Comparison of ENCODE assay signal across 27 mouse cellular contexts in genomic region chr13:113682821-113683220, GRCm38 (mm10). TPM values are rescaled to one million over a fixed set of nuclear protein-coding genes. Genes with fewer than 3 reads are reported as not detected.
DNase-seq lines count a peak whose midpoint lies in the region; ATAC-seq lines count a peak whose summit lies in the region.
"Had no signal": no experiment of that assay in that cellular context is flagged by ENCODE, and none has a peak within 500 bp of the region (broad histone marks: within the 10 kb centered on the region; RNA-seq: fewer than 3 reads in every experiment).

No protein-coding gene starts in this region.

- no peaks in the 10 kb centered on the region for H3K27me3 ChIP-seq in embryonic facial prominence, embryonic 13.5 days
- H3K27me3 ChIP-seq in embryonic facial prominence, embryonic 10.5 days (replicated peaks; ENCODE audit: low read depth, poor library complexity, severe bottlenecking), result no peaks in the 10 kb centered on the region
- H3K27me3 ChIP-seq in kidney, embryonic 16.5 days (ENCODE audit: insufficient read depth, low read length), result no peaks in the 10 kb centered on the region
- H3K27me3 ChIP-seq in intestine, embryonic 16.5 days (replicated peaks; ENCODE audit: control insufficient read depth, insufficient read depth, low read length), result no peaks in the 10 kb centered on the region
- H3K27me3 ChIP-seq: forebrain, embryonic 12.5 days; heart, embryonic 13.5 days; hindbrain, embryonic 12.5 days; hindbrain, embryonic 15.5 days had no signal

- DNase-seq in embryonic facial prominence, embryonic 10.5 days (ENCODE audit: low spot score), result no peak
- DNase-seq in kidney, adult 18-20 months, result no peak
- DNase-seq in right cerebral cortex, postnatal 14 days, result peak; percentile 16
- DNase-seq in right cerebral cortex, adult 2 months (ENCODE audit: low spot score in 2 of 2), result no peak
- DNase-seq: adrenal gland, adult 8-10 months; adrenal gland, postnatal 25 days; cerebellum, adult 11-12 months; cerebellum, adult 8-10 months; cerebellum, postnatal 10 days; cerebellum, postnatal 36 days; embryo, embryonic 11 days; gastrocnemius, postnatal 10 days; gastrocnemius, postnatal 36 days; heart, adult 2 months; heart, postnatal 14 days; heart, postnatal 4 days had no signal

- H3K9me3 ChIP-seq in embryonic facial prominence, embryonic 13.5 days, result no peaks in the 10 kb centered on the region
- H3K9me3 ChIP-seq in embryonic facial prominence, embryonic 10.5 days, result peaks cover 8% of the 10 kb centered on the region; the same call in 1 of the 2 replicates
- no peaks in the 10 kb centered on the region; the same call in 1 of the 2 replicates for H3K9me3 ChIP-seq in kidney, embryonic 16.5 days (ENCODE audit: low read length)
- H3K9me3 ChIP-seq in intestine, embryonic 16.5 days (ENCODE audit: control insufficient read depth, low read length), result 0 out of 2 replicates have a peak, but pooled peaks cover 4% of the 10 kb centered on the region
- H3K9me3 ChIP-seq: forebrain, embryonic 12.5 days; hindbrain, embryonic 12.5 days; hindbrain, embryonic 15.5 days had no signal

- no peak overlapping the region for H3K4me2 ChIP-seq in embryonic facial prominence, embryonic 13.5 days
- no peak overlapping the region for H3K4me2 ChIP-seq in kidney, embryonic 16.5 days (replicated peaks; ENCODE audit: low read depth, low read length)
- no peak overlapping the region for H3K4me2 ChIP-seq in intestine, embryonic 16.5 days (ENCODE audit: low read depth, low read length)
- H3K4me2 ChIP-seq: forebrain, embryonic 12.5 days; heart, embryonic 13.5 days; hindbrain, embryonic 12.5 days; hindbrain, embryonic 15.5 days had no signal

- no peak overlapping the region for H3K9ac ChIP-seq in embryonic facial prominence, embryonic 13.5 days
- no peak overlapping the region for H3K9ac ChIP-seq in kidney, embryonic 16.5 days (replicated peaks; ENCODE audit: low read length)
- H3K9ac ChIP-seq in intestine, embryonic 16.5 days (ENCODE audit: low read depth, low read length), result no peak overlapping the region
- H3K9ac ChIP-seq: forebrain, embryonic 12.5 days; heart, embryonic 13.5 days; hindbrain, embryonic 12.5 days; hindbrain, embryonic 15.5 days had no signal

- whole genome bisulfite sequencing in embryonic facial prominence, embryonic 13.5 days, result 59% methylated on average over 5 of the region's 5 CpGs
- 89% methylated on average over 5 of the region's 5 CpGs for WGBS in embryonic facial prominence, embryonic 10.5 days
- WGBS in kidney, embryonic 16.5 days, result 84% methylated on average over 5 of the region's 5 CpGs
- 87% methylated on average over 5 of the region's 5 CpGs for WGBS in intestine, embryonic 16.5 days

- H3K36me3 ChIP-seq in embryonic facial prominence, embryonic 13.5 days, result no peaks in the 10 kb centered on the region
- H3K36me3 ChIP-seq in embryonic facial prominence, embryonic 10.5 days (replicated peaks), result no peaks in the 10 kb centered on the region
- no peaks in the 10 kb centered on the region for H3K36me3 ChIP-seq in kidney, embryonic 16.5 days (ENCODE audit: insufficient read depth, low read length)
- no peaks in the 10 kb centered on the region for H3K36me3 ChIP-seq in intestine, embryonic 16.5 days (ENCODE audit: control insufficient read depth, insufficient read depth, low read length)
- H3K36me3 ChIP-seq: forebrain, embryonic 12.5 days; heart, embryonic 10.5 days; heart, embryonic 13.5 days; hindbrain, embryonic 12.5 days; hindbrain, embryonic 15.5 days had no signal

- peaks cover 12% of the 10 kb centered on the region for H3K4me1 ChIP-seq in embryonic facial prominence, embryonic 13.5 days
- no peaks in the 10 kb centered on the region for H3K4me1 ChIP-seq in embryonic facial prominence, embryonic 10.5 days
- H3K4me1 ChIP-seq in kidney, embryonic 16.5 days (ENCODE audit: insufficient read depth, low read length), result peaks cover 9% of the 10 kb centered on the region; the same call in 1 of the 2 replicates
- H3K4me1 ChIP-seq in intestine, embryonic 16.5 days (ENCODE audit: control insufficient read depth, insufficient read depth, low read length), result no peaks in the 10 kb centered on the region
- H3K4me1 ChIP-seq: forebrain, embryonic 12.5 days; heart, embryonic 13.5 days; hindbrain, embryonic 12.5 days; hindbrain, embryonic 15.5 days had no signal

- H3K4me3 ChIP-seq in embryonic facial prominence, embryonic 13.5 days, result no peak overlapping the region
- no peak overlapping the region for H3K4me3 ChIP-seq in embryonic facial prominence, embryonic 10.5 days
- no peak overlapping the region for H3K4me3 ChIP-seq in kidney, embryonic 16.5 days (ENCODE audit: low read length)
- no peak overlapping the region for H3K4me3 ChIP-seq in intestine, embryonic 16.5 days (ENCODE audit: low read length)
- H3K4me3 ChIP-seq: erythroblast, embryonic 14.5 days; forebrain, embryonic 12.5 days; heart, adult 2 months; heart, embryonic 10.5 days; heart, embryonic 13.5 days; hindbrain, embryonic 12.5 days; hindbrain, embryonic 15.5 days had no signal

- H3K27ac ChIP-seq in embryonic facial prominence, embryonic 13.5 days, result peak overlapping the region; percentile 41
- H3K27ac ChIP-seq in embryonic facial prominence, embryonic 10.5 days (replicated peaks), result no peak overlapping the region
- H3K27ac ChIP-seq in kidney, embryonic 16.5 days (ENCODE audit: low read length), result peak overlapping the region; percentile 8; the same call in 1 of the 2 replicates
- no peak overlapping the region for H3K27ac ChIP-seq in intestine, embryonic 16.5 days (ENCODE audit: low read length)
- H3K27ac ChIP-seq: forebrain, embryonic 12.5 days; heart, adult 2 months; heart, embryonic 10.5 days; heart, embryonic 13.5 days; hindbrain, embryonic 12.5 days; hindbrain, embryonic 15.5 days had no signal

- ATAC-seq in embryonic facial prominence, embryonic 13.5 days (ENCODE audit: insufficient number of reproducible peaks, insufficient read depth, low FRiP score, low TSS enrichment, low read depth), result no peak
- ATAC-seq in kidney, embryonic 16.5 days (ENCODE audit: low FRiP score, low TSS enrichment), result no peak
- no peak for ATAC-seq in intestine, embryonic 16.5 days
- ATAC-seq: activated CD4-positive, CD25-positive, alpha-beta regulatory T cell, adult 4 months; forebrain, embryonic 16.5 days had no signal

RNA-seq across cellular contexts. Expression of gene Hspb3, which starts 19.3 kb away (rescaled TPM):
- polyA plus RNA-seq in embryonic facial prominence, embryonic 13.5 days (2015; fragmentation: Nextera tagmentation; extraction: Ambion mirVana), result 0.59 and 1.0 TPM in 2 replicates
- polyA plus RNA-seq in embryonic facial prominence, embryonic 10.5 days (2016; fragmentation: Nextera tagmentation; extraction: Ambion mirVana), result 0.20 TPM in 1 of 2 replicates, not detected in the other
- polyA plus RNA-seq in kidney, embryonic 16.5 days (2015; fragmentation: Nextera tagmentation; extraction: Ambion mirVana), result 0.27 and 0.71 TPM in 2 replicates
- not detected in 2 replicates for polyA plus RNA-seq in intestine, embryonic 16.5 days (2015; fragmentation: Nextera tagmentation; extraction: Ambion mirVana)
- polyA plus RNA-seq: activated CD4-positive, CD25-positive, alpha-beta regulatory T cell, adult 4 months; erythroblast, embryonic 14.5 days had no signal

Comparison
In these comparisons a context has a peak if more than half of its experiments do, and no peak if none do; other contexts are left out.
1. H3K27ac ChIP-seq: peak in embryonic facial prominence, embryonic 13.5 days (single experiment) and kidney, embryonic 16.5 days (single experiment); none in embryonic facial prominence, embryonic 10.5 days (single experiment) and intestine, embryonic 16.5 days (single experiment).